Mouse (Mus musculus) thymus, adult 2 months (tissue): ENCODE results near the gene Slc25a27. TPM values are rescaled to one million over a fixed set of nuclear protein-coding genes. Genes with fewer than 3 reads are reported as not detected.

Experiments used
- DNase-seq: peaks from one replicate; pipeline ENCODE4 v3.0.0; 2021
- H3K27ac ChIP-seq: fragments of 200-500 bp; 2 replicates; pipeline ENCODE4 v1.5.1; 2012; ENCODE audit warnings: low read length, control low read depth; ENCODE audit not compliant: control insufficient read depth, insufficient read depth
- H3K27me3 ChIP-seq: fragments of 200-500 bp; 2 replicates; pipeline ENCODE4 v1.6.1; 2012; ENCODE audit warnings: mild to moderate bottlenecking, low read length, moderate library complexity, mixed read lengths; ENCODE audit not compliant: control insufficient read depth, insufficient read depth
- H3K36me3 ChIP-seq: fragments of 200-500 bp; 2 replicates; pipeline ENCODE4 v1.6.1; 2012; ENCODE audit warnings: mild to moderate bottlenecking, low read length, moderate library complexity; ENCODE audit not compliant: control insufficient read depth, insufficient read depth
- H3K4me1 ChIP-seq: fragments of 200-500 bp; replicated peaks from 2 replicates; pipeline ENCODE4 v1.6.1; 2012; ENCODE audit warnings: low read length; ENCODE audit not compliant: control insufficient read depth, insufficient read depth
- H3K4me3 ChIP-seq: fragments of 200-500 bp; 2 replicates; pipeline ENCODE4 v1.5.1; 2012; ENCODE audit warnings: mild to moderate bottlenecking, low read length, control low read depth, moderate library complexity; ENCODE audit not compliant: control insufficient read depth, insufficient read depth
- CTCF ChIP-seq: fragments of 200-500 bp; IDR thresholded peaks from 2 replicates; pipeline ENCODE4 v1.5.1; 2012; ENCODE audit warnings: mild to moderate bottlenecking, control low read depth, low read length, moderate library complexity, borderline replicate concordance; ENCODE audit not compliant: control insufficient read depth, poor library complexity, insufficient read depth; ENCODE audit errors: extremely low read depth
- POLR2A ChIP-seq: fragments of 200-500 bp; IDR thresholded peaks from 2 replicates; pipeline ENCODE4 v1.6.1; 2012; ENCODE audit warnings: mild to moderate bottlenecking, low read length, control low read depth, moderate library complexity; ENCODE audit not compliant: control insufficient read depth, poor library complexity, insufficient read depth; ENCODE audit errors: extremely low read depth
- WGBS: fragments of 180-500 bp; shearing (Covaris S2); methylation state at CpG from one replicate; pipeline ENCODE4 v1.1.7; 2018; 5-methylcytosine and 5-hydroxymethylcytosine counted together
- polyA plus RNA-seq: library from polyadenylated mRNA; depleted of rRNA; stranded (reverse); fragments of >200 nt; gene quantifications from 2 replicates; pipeline ENCODE4 v1.2.3, GENCODE M21; 2012; rRNA removed

The Slc25a27 gene
- polyA plus RNA-seq, 1 experiment: 9.7 TPM

DNA sequence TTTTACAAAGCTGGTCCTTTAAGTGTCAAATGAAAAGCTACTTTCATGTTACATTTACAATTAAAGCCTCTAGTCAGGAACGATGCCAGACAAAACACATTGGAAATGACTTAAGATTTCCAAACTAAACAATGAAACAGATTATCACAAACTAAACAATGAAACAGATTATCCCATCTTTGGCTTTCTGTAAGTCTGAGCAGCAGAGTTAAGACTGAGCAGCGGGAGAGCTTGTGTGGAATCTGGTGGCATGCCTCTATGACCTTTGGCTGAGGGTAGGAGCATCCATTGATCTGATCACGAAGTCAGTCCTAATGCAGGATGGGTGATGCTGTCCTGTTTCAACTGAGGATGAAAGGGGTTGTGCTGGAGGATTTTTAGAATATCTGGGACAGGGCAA is 54.8 kb downstream of the Slc25a27 start:
- Histone ChIP-seq H3K36me3 (no peaks in the 10 kb centered on the region), H3K4me1 (no peaks in the 10 kb centered on the region), H3K27me3 (no peaks in the 10 kb centered on the region), H3K27ac (no peak overlapping the region), H3K4me3 (no peak overlapping the region)
- TF ChIP-seq POLR2A (no peak), CTCF (no peak)
- 91% methylated on average over 3 of the region's 3 CpGs for WGBS
- DNase-seq: no peak

DNA sequence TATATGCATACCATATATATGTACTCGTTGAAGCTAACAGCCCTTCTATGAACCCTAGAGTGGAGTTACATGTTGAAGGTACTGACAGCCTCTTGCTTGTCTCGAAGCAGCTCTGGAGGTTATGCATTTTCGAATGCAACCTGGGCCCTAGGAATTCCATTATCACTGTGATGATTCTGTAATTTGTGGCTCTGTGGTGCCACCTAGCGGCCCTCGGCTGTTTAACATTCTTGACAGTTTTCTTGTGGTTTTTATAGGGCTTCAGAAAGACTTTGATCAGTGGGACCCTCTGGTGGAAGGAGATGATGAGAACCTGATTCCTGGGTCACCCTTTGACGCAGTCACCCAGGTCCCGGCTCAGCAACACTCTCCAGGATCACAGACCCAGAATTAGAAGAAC is 55.4 kb downstream of the Slc25a27 start:
- DNase-seq: peak; percentile 30
- WGBS: 18% methylated on average over 7 of the region's 7 CpGs
- Histone ChIP-seq H3K27ac (no peak overlapping the region), H3K36me3 (no peaks in the 10 kb centered on the region), H3K4me1 (no peaks in the 10 kb centered on the region), H3K27me3 (no peaks in the 10 kb centered on the region), H3K4me3 (no peak overlapping the region)
- TF ChIP-seq CTCF (no peak), POLR2A (no peak)

DNA sequence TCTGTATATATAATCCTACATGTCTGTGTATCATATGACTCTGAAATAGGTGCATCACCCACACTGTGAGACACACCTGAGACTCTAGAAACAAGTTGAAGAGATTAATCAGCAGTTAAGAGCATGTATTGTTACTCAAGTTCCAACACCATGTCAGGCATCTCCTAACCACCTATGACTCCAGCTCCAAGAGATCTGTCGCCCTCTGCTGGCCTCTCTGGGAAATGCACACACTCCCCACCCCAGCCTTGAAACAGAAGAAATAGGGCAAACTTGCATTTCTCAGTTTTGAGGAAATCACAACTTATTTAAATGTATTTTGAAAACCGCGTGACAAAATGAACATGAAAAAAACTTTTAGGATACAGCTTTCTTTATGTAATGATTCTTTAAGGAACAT is 60.3 kb downstream of the Slc25a27 start:
- peak; percentile 71 for DNase-seq
- no peaks in the 10 kb centered on the region for H3K36me3 ChIP-seq
- 21% methylated on average over 3 of the region's 3 CpGs for WGBS
- no peak overlapping the region for H3K4me3 ChIP-seq
- H3K27me3 ChIP-seq: no peaks in the 10 kb centered on the region
- no peaks in the 10 kb centered on the region for H3K4me1 ChIP-seq
- no peak overlapping the region for H3K27ac ChIP-seq
- no peak for TF ChIP-seq CTCF
- no peak for TF ChIP-seq POLR2A

DNA sequence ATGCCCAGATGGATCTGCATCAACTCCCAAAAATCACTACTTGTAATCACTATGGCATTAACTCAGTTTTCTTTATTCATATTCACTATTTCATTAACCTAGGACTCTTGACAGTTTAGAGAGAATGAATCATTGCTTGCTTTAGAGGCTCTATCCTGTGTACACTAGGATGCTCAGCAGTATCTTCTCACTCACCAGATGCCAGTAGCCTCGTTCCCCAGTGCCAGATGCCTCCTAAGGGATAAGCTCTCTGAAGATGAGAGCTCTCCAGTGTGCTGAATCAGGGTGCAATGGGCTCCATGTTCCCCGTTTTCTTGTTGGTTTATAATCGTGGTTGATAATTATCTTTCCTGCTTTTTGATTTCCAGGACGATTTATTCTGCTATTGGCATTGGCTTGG is 68.3 kb downstream of the Slc25a27 start:
- no peak for DNase-seq
- H3K36me3 ChIP-seq: no peaks in the 10 kb centered on the region
- H3K27me3 ChIP-seq: no peaks in the 10 kb centered on the region
- TF ChIP-seq POLR2A (no peak), CTCF (no peak)
- H3K4me1 ChIP-seq: no peaks in the 10 kb centered on the region
- H3K4me3 ChIP-seq: no peak overlapping the region
- WGBS: 71% methylated on average over 4 of the region's 4 CpGs
- H3K27ac ChIP-seq: no peak overlapping the region

DNA sequence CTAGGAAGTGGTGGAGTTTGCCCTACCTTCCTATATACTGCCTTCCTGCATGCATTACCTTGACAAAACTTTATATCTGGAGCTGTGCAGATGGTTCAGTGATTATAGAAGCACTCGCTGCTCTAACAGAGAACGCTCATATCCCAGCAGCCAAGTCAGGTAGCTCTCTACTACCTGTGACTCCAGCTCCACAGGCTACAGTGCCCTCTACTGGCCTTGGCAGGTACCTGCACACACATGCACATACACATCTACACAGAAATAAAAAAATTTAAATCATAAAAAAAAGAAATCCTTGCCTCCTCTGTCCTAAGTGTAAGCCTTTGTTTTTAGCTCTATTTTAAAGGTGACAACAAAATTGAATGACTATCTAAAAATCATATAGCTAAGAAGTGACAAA is 69.3 kb downstream of the Slc25a27 start:
- Histone ChIP-seq H3K27me3 (no peaks in the 10 kb centered on the region), H3K4me3 (no peak overlapping the region), H3K27ac (no peak overlapping the region), H3K36me3 (no peaks in the 10 kb centered on the region), H3K4me1 (no peaks in the 10 kb centered on the region)
- no peak for TF ChIP-seq POLR2A
- TF ChIP-seq CTCF: no peak
- no peak for DNase-seq
- 99% methylated on average over 2 of the region's 2 CpGs for WGBS

DNA sequence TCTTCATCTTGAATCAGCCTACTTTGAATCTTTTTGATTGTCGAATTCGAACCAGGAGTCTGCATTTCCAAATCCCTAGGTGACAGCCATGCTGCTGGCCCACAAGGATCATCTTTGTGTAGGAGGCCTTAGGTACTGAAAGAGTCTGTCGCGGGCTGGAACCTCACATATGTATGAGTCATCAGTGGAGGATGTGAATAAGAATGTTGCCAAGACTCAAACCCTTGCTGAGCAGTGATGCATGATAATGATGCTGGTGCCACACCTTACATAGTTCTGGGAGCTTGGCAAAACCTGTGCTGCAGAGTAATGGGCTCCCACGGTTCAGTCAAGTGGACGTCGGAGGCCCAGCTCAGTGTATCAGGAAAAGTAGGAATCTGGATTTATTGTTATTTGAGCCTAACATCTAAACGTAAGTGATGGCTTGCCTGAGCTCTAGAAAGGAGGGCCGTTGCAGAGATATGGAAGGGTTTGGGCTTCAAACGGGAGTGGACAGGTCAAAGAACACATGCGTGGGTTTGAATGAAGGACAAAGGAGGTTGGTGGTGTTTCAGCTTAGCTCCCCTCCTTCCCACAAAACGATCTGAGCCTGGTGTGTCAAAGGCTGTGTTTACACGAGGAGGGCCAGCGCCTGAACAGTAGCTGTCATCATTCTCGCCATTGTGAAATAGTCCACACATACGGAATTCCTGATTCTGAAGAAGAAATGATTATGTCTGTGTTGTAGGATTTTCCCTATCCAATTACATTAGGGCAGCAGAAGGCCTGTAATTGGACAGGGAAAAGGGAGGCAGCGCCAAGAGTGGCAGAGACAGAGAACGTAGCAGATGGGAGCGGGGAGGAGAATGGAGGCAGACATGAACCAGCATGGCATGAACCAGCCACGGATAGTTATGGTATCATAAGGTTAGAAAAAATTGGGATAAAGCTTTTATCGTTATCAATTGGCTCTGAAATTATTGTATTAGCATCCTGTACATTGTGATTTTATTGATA is 74.4 kb downstream of the Slc25a27 start:
- Histone ChIP-seq H3K27me3 (no peaks in the 10 kb centered on the region), H3K4me3 (no peak overlapping the region)
- 95% methylated on average over 21 of the region's 21 CpGs for WGBS

More for the DNA sequence above, 74.4 kb downstream of the Slc25a27 start:
- no peak for DNase-seq
- no peaks in the 10 kb centered on the region for H3K4me1 ChIP-seq
- TF ChIP-seq POLR2A (no peak), CTCF (no peak)
- H3K27ac ChIP-seq: no peak overlapping the region
- H3K36me3 ChIP-seq: no peaks in the 10 kb centered on the region

Other genes with a start within 250 kb of the Slc25a27 start
- 1.0 and 1.7 TPM in 2 replicates for gene Mep1a, start 164.4 kb downstream of the Slc25a27 start, polyA plus RNA-seq
- not detected in 2 replicates for gene Ankrd66, start 123.6 kb downstream of the Slc25a27 start, polyA plus RNA-seq
- gene Pla2g7, start 99.1 kb downstream of the Slc25a27 start, polyA plus RNA-seq: 6.7 and 9.0 TPM in 2 replicates
- 0.01 TPM in 1 of 2 replicates, not detected in the other for gene Tdrd6, start 36.9 kb downstream of the Slc25a27 start, polyA plus RNA-seq
- gene Cyp39a1, start 211 bp upstream of the Slc25a27 start, polyA plus RNA-seq: 0.20 and 0.35 TPM in 2 replicates
- 1.4 and 6.4 TPM in 2 replicates for gene Rcan2, start 134.1 kb upstream of the Slc25a27 start, polyA plus RNA-seq